Mouse (Mus musculus): ENCODE data around the gene Vmn1r132. TPM values are rescaled to one million over a fixed set of nuclear protein-coding genes. Genes with fewer than 3 reads are reported as not detected.

Vmn1r132 gene
- polyA plus RNA-seq (2012; ENCODE audit: low replicate concordance), result not detected in 2 replicates

GRCm38 (mm10) chr7:21613792-21614191 is at the start of gene Vmn1r132:
TSS of gene Vmn1r132 (plus strand) at chr7:21614092.

Other genes starting within 250 kb of the Vmn1r132 start
- not detected in 2 replicates for gene Gm6882, start 181.3 kb upstream of the Vmn1r132 start, polyA plus RNA-seq (2012; ENCODE audit: low replicate concordance)
- not detected in 2 replicates for gene Vmn1r130, start 102.3 kb upstream of the Vmn1r132 start, polyA plus RNA-seq (2012; ENCODE audit: low replicate concordance)
- gene Vmn1r131, start 68.0 kb upstream of the Vmn1r132 start, polyA plus RNA-seq (2012; ENCODE audit: low replicate concordance), result not detected in 2 replicates
- not detected in 2 replicates for gene Gm4175, start 147.4 kb downstream of the Vmn1r132 start, polyA plus RNA-seq (2012; ENCODE audit: low replicate concordance)
- gene Gm4177, start 182.6 kb downstream of the Vmn1r132 start, polyA plus RNA-seq (2012; ENCODE audit: low replicate concordance), result not detected in 2 replicates
- not detected in 2 replicates for gene Vmn1r135, start 218.3 kb downstream of the Vmn1r132 start, polyA plus RNA-seq (2012; ENCODE audit: low replicate concordance)
- not detected in 2 replicates for gene Gm5725, start 230.2 kb downstream of the Vmn1r132 start, polyA plus RNA-seq (2012; ENCODE audit: low replicate concordance)